Mouse (Mus musculus) limb, embryonic 10.5 days (tissue): ENCODE results near the gene Fam213b. TPM values are rescaled to one million over a fixed set of nuclear protein-coding genes. Genes with fewer than 3 reads are reported as not detected.

ENCODE experiments used
- DNase-seq: peaks from one replicate; pipeline ENCODE4 v3.0.0-alpha.2; 2017; ENCODE audit warnings: low spot score
- H3K27ac ChIP-seq: fragments of 300-500 bp; sonication (generic); 2 replicates; pipeline ENCODE4 v1.5.1; 2016; ENCODE audit warnings: mild to moderate bottlenecking
- H3K27me3 ChIP-seq: fragments of 300-500 bp; sonication (generic); 2 replicates; pipeline ENCODE4 v1.6.1; 2016; ENCODE audit warnings: low read depth, mild to moderate bottlenecking; ENCODE audit not compliant: poor library complexity, severe bottlenecking
- H3K36me3 ChIP-seq: fragments of 300-500 bp; sonication (generic); 2 replicates; pipeline ENCODE4 v1.6.1; 2016; ENCODE audit warnings: mild to moderate bottlenecking, moderate library complexity
- H3K4me1 ChIP-seq: fragments of 300-500 bp; sonication (generic); 2 replicates; pipeline ENCODE4 v1.6.1; 2016
- H3K4me3 ChIP-seq: fragments of 300-500 bp; sonication (generic); 2 replicates; pipeline ENCODE4 v1.5.1; 2016; ENCODE audit warnings: mild to moderate bottlenecking, moderate library complexity
- H3K9me3 ChIP-seq: fragments of 300-500 bp; sonication (generic); replicated peaks from 2 replicates; pipeline ENCODE4 v1.6.1; 2016; ENCODE audit warnings: mild to moderate bottlenecking
- WGBS: fragments of 180-500 bp; shearing (Covaris S2); methylation state at CpG from one replicate; pipeline ENCODE4 v1.1.7; 2016; 5-methylcytosine and 5-hydroxymethylcytosine counted together
- polyA plus RNA-seq: library from polyadenylated mRNA; unstranded; fragments of >200 nt; fragmentation: Nextera tagmentation; extraction: Ambion mirVana; gene quantifications from 2 replicates; pipeline ENCODE4 v1.2.1, GENCODE M21; 2016

The Fam213b gene
- polyA plus RNA-seq, 1 experiment from 2014 or later: 42.7 TPM

DNA sequence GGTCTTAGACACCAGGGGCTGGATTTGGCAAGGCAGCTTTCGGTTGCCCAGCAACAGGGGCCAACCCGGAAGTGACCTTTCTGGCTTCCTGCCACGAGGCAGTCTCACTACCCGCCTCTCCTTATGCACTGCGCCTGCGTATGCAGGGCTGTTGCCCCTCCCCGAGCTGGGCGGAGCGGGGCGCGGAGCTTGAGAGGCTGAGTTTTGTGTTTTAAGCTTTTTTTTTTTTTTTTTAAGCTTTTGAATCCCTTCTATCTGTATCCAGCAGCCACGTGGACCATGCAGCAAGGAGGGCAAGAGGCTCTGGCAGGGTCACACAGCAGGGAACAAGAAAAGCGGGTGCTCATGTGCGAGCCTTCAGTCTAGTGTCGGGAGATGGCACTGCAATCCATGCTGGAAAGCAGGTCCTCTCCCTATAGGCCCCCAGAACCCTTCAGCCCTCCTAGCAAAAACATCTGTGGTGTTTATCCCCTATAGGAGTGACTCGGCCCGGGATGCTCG lies 34.6 kb downstream of the Fam213b start:
- peak; percentile 96 for DNase-seq
- peaks cover 18% of the 10 kb centered on the region for H3K27me3 ChIP-seq
- WGBS: under 1% methylated on average over 18 of the region's 18 CpGs
- peaks cover 16% of the 10 kb centered on the region for H3K4me1 ChIP-seq
- no peaks in the 10 kb centered on the region for H3K9me3 ChIP-seq
- H3K36me3 ChIP-seq: no peaks in the 10 kb centered on the region
- peak overlapping the region; percentile 50 for H3K4me3 ChIP-seq
- H3K27ac ChIP-seq: peak overlapping the region; percentile 87

GRCm38 (mm10) chr4:154863436-154863935 lies 35.4 kb downstream of the Fam213b start:
- H3K4me1 ChIP-seq: peaks cover 16% of the 10 kb centered on the region
- peaks cover 16% of the 10 kb centered on the region for H3K27me3 ChIP-seq
- H3K4me3 ChIP-seq: no peak overlapping the region
- peak overlapping the region; percentile 87 for H3K27ac ChIP-seq
- 85% methylated on average over 3 of the region's 3 CpGs for WGBS
- no peak for DNase-seq
- no peaks in the 10 kb centered on the region for H3K9me3 ChIP-seq
- H3K36me3 ChIP-seq: no peaks in the 10 kb centered on the region

GRCm38 (mm10) chr4:154861967-154862366 lies 37.0 kb downstream of the Fam213b start:
- H3K9me3 ChIP-seq: no peaks in the 10 kb centered on the region
- no peak overlapping the region for H3K27ac ChIP-seq
- H3K36me3 ChIP-seq: no peaks in the 10 kb centered on the region
- no peak overlapping the region for H3K4me3 ChIP-seq
- no peak for DNase-seq
- peaks cover 22% of the 10 kb centered on the region for H3K27me3 ChIP-seq
- 82% methylated on average over 5 of the region's 5 CpGs for WGBS
- peaks cover 16% of the 10 kb centered on the region for H3K4me1 ChIP-seq

- Histone ChIP-seq H3K4me3 (no peak overlapping the region), H3K36me3 (no peaks in the 10 kb centered on the region), H3K27me3 (peaks cover 56% of the 10 kb centered on the region), H3K4me1 (peaks cover 13% of the 10 kb centered on the region), H3K9me3 (no peaks in the 10 kb centered on the region), H3K27ac (no peak overlapping the region)
- no peak for DNase-seq
- WGBS: 83% methylated on average over 3 of the region's 3 CpGs
Measured at GRCm38 (mm10) chr4:154858601-154859000, 40.3 kb downstream of the Fam213b start.

GRCm38 (mm10) chr4:154857366-154858240 lies 41.3 kb downstream of the Fam213b start:
- H3K36me3 ChIP-seq: no peaks in the 10 kb centered on the region
- no peaks in the 10 kb centered on the region for H3K9me3 ChIP-seq
- H3K27ac ChIP-seq: no peak overlapping the region
- WGBS: 74% methylated on average over 10 of the region's 10 CpGs
- H3K4me3 ChIP-seq: no peak overlapping the region
- no peak for DNase-seq
- H3K27me3 ChIP-seq: peaks cover 62% of the 10 kb centered on the region
- H3K4me1 ChIP-seq: peaks cover 13% of the 10 kb centered on the region

GRCm38 (mm10) chr4:154856882-154857281 lies 42.1 kb downstream of the Fam213b start:
- H3K27me3 ChIP-seq: peaks cover 63% of the 10 kb centered on the region
- no peaks in the 10 kb centered on the region for H3K9me3 ChIP-seq
- no peaks in the 10 kb centered on the region for H3K36me3 ChIP-seq
- peak overlapping the region; percentile 58 for H3K4me3 ChIP-seq
- WGBS: 87% methylated on average over 7 of the region's 7 CpGs
- peaks cover 13% of the 10 kb centered on the region for H3K4me1 ChIP-seq
- no peak overlapping the region for H3K27ac ChIP-seq
- DNase-seq: no peak

DNA sequence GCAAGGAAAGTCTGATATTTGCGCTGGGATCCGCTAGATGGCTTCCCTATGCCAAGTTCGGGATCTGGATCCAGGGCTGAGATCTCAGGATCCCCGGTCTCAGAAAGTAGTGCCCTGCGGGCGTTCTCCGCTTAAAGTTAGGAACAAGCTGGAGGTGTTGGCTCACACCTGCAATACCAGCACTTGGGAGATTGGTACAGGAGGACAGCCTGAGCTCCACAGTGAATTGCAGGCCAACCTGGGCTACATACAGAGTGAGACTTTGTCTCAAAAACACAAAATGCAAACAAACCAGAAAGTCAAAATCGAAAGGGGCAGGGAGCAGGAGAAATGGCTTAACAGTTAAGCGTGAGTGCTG lies 42.5 kb downstream of the Fam213b start:
- Histone ChIP-seq H3K27me3 (peaks cover 63% of the 10 kb centered on the region), H3K36me3 (no peaks in the 10 kb centered on the region), H3K27ac (peak overlapping the region; percentile 71; the same call in 1 of the 2 replicates), H3K9me3 (no peaks in the 10 kb centered on the region), H3K4me1 (peaks cover 13% of the 10 kb centered on the region), H3K4me3 (peak overlapping the region; percentile 58)
- no peak for DNase-seq
- 20% methylated on average over 9 of the region's 9 CpGs for whole genome bisulfite sequencing

DNA sequence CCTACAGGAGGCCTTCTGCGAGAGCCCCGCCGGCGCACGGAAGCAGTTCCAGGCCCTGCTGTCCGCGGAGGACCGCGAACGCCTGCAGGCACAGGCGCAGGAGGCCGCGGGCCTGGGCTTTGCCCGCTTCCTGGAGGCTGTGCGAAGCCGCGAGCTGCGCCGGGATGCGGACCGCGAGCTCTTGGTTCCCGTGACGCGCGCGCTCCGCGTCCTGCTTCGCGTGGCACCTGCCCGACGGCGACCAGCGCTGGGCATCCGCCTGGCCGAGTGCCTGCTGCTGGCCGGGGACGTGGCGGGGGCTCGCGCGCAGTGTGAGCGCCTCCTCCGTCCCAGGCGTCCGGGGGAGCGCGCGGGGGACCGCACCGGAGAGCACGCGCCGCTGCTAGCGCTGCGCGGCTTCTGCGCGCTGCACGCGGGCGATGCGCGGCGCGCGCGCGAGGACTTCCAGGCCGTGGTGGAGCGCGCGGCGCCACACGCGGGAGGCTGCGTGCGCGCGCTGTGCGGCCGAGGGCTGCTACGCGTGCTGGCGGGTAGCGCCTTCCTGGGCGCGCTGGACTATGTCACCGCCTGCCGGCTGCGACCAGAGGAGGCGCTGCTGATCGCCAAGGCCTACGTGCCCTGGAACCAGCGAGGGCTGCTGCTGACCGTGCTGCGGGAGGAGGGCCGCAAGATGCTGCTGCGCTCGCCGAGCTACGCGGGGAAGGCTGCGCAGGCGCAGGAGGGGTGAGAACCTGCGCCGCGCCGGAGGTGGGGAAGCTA lies 43.0 kb downstream of the Fam213b start:
- peaks cover 13% of the 10 kb centered on the region for H3K4me1 ChIP-seq
- peaks cover 63% of the 10 kb centered on the region for H3K27me3 ChIP-seq
- WGBS: under 1% methylated on average over 110 of the region's 110 CpGs
- DNase-seq: peak; percentile 89
- no peaks in the 10 kb centered on the region for H3K9me3 ChIP-seq
- H3K4me3 ChIP-seq: peak overlapping the region; percentile 58
- no peaks in the 10 kb centered on the region for H3K36me3 ChIP-seq
- peak overlapping the region; percentile 71 for H3K27ac ChIP-seq

- Histone ChIP-seq H3K4me1 (peaks cover 13% of the 10 kb centered on the region), H3K36me3 (no peaks in the 10 kb centered on the region), H3K4me3 (no peak overlapping the region; the same call in 1 of the 2 replicates), H3K27me3 (peaks cover 62% of the 10 kb centered on the region), H3K9me3 (no peaks in the 10 kb centered on the region), H3K27ac (no peak overlapping the region)
- WGBS: 61% methylated on average over 12 of the region's 12 CpGs
- no peak for DNase-seq
Measured at GRCm38 (mm10) chr4:154854676-154855345, 44.1 kb downstream of the Fam213b start.

DNA sequence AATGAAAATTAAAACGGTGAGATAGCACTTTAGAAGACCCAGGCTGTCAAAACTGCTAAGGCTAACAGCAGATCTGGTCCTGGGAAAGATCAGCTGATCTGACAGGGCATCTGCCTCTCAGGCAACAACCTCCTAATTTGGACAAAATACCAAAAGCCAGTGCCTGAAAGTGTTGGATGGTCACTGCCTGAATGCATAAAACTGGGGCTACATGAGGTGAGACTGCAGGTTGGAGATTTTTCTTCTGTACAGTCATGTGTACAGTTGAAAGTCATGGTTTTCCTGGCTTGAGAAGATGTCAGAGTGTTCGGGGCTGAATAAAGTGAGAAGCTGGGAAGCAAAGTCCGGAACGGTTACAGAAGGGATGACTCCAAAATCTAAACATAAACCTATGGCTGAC lies 45.1 kb downstream of the Fam213b start:
- H3K9me3 ChIP-seq: no peaks in the 10 kb centered on the region
- WGBS: 86% methylated on average over 4 of the region's 4 CpGs
- H3K27ac ChIP-seq: no peak overlapping the region
- no peak for DNase-seq
- H3K36me3 ChIP-seq: no peaks in the 10 kb centered on the region
- H3K4me1 ChIP-seq: peaks cover 13% of the 10 kb centered on the region
- H3K4me3 ChIP-seq: no peak overlapping the region
- peaks cover 60% of the 10 kb centered on the region for H3K27me3 ChIP-seq

DNA sequence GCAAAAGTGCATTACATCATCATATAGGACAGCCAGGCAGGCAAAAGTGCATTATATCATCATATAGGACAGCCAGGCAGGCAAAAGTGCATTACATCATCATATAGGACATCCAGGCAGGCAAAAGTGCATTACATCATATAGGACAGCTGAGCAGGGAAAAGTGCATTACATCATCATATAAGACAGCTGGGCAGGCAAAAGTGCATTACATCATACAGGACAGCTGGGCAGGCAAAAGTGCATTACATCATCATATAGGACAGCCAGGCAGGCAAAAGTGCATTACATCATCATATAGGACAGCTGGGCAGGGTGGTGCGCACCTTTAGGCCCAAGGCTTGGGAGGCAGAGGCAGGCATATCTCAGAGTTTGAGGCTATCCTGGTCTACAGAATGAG lies 46.2 kb downstream of the Fam213b start:
- Histone ChIP-seq H3K4me3 (no peak overlapping the region), H3K27ac (no peak overlapping the region), H3K36me3 (no peaks in the 10 kb centered on the region), H3K27me3 (peaks cover 48% of the 10 kb centered on the region), H3K9me3 (no peaks in the 10 kb centered on the region), H3K4me1 (peaks cover 13% of the 10 kb centered on the region)
- DNase-seq: no peak
- WGBS: 91% methylated on average over 1 of the region's 1 CpGs
